Comparison of ENCODE assay signal across 26 mouse cellular contexts in genomic region chr2:33727199-33727598, GRCm38 (mm10).
DNase-seq lines count a peak whose midpoint lies in the region; ATAC-seq and TF ChIP-seq lines count a peak whose summit lies in the region.
"Had no signal": no experiment of that assay in that cellular context is flagged by ENCODE, and none has a peak within 500 bp of the region (broad histone marks: within the 10 kb centered on the region; RNA-seq: fewer than 3 reads in every experiment).

No protein-coding gene starts in this region.

- no peak overlapping the region for H3K4me3 ChIP-seq in heart, embryonic 12.5 days
- H3K4me3 ChIP-seq in liver, embryonic 12.5 days: no peak overlapping the region
- H3K4me3 ChIP-seq in liver, postnatal 0 days (ENCODE audit: low read depth, low read length): no peak overlapping the region
- no peak overlapping the region for H3K4me3 ChIP-seq in limb, embryonic 10.5 days
- H3K4me3 ChIP-seq: erythroblast, embryonic 14.5 days; forebrain, embryonic 13.5 days; heart, embryonic 15.5 days; lung, embryonic 15.5 days; myocyte; neural tube, embryonic 13.5 days had no signal

- H3K4me2 ChIP-seq in heart, embryonic 12.5 days: no peak overlapping the region
- H3K4me2 ChIP-seq in liver, embryonic 12.5 days: no peak overlapping the region
- H3K4me2 ChIP-seq in liver, postnatal 0 days (ENCODE audit: low read depth, low read length): no peak overlapping the region
- H3K4me2 ChIP-seq: forebrain, embryonic 13.5 days; heart, embryonic 15.5 days; lung, embryonic 15.5 days; neural tube, embryonic 13.5 days had no signal

- H3K9ac ChIP-seq in heart, embryonic 12.5 days: no peak overlapping the region
- no peak overlapping the region for H3K9ac ChIP-seq in liver, embryonic 12.5 days
- H3K9ac ChIP-seq in liver, postnatal 0 days (replicated peaks): no peak overlapping the region
- H3K9ac ChIP-seq: forebrain, embryonic 13.5 days; heart, embryonic 15.5 days; liver, embryonic 14.5 days; lung, embryonic 15.5 days; neural tube, embryonic 13.5 days had no signal

- no peak for DNase-seq in heart, adult 9 months (ENCODE audit: low spot score in 2 of 2)
- no peak for DNase-seq in liver, postnatal 0 days
- no peak for DNase-seq in limb, embryonic 10.5 days (ENCODE audit: low spot score)
- no peak for DNase-seq in left cerebral cortex, adult 11 months (ENCODE audit: low spot score)
- no peak for DNase-seq in adrenal gland, postnatal 4 days (ENCODE audit: low spot score in 2 of 2)
- DNase-seq: adrenal gland, postnatal 25 days; B cell, adult 2 months; cerebellum, adult 9-10 months; gastrocnemius, postnatal 10 days; kidney, adult 18-20 months; lung, postnatal 36 days; right cerebral cortex, adult 18-20 months; right cerebral cortex, postnatal 4 days; thymus, postnatal 25 days had no signal

- no peaks in the 10 kb centered on the region for H3K9me3 ChIP-seq in heart, embryonic 12.5 days (replicated peaks)
- H3K9me3 ChIP-seq in liver, embryonic 12.5 days (replicated peaks): no peaks in the 10 kb centered on the region
- H3K9me3 ChIP-seq in liver, postnatal 0 days (ENCODE audit: low read length): no peaks in the 10 kb centered on the region
- no peaks in the 10 kb centered on the region for H3K9me3 ChIP-seq in limb, embryonic 10.5 days (replicated peaks)
- H3K9me3 ChIP-seq: forebrain, embryonic 13.5 days; G1E; heart, embryonic 15.5 days; lung, embryonic 15.5 days; neural tube, embryonic 13.5 days had no signal

- H3K27ac ChIP-seq in heart, embryonic 12.5 days (ENCODE audit: poor library complexity, severe bottlenecking): no peak overlapping the region
- H3K27ac ChIP-seq in liver, embryonic 12.5 days: peak overlapping the region; percentile 8; the same call in 1 of the 2 replicates
- no peak overlapping the region for H3K27ac ChIP-seq in liver, postnatal 0 days (ENCODE audit: low read depth)
- H3K27ac ChIP-seq in limb, embryonic 10.5 days: peak overlapping the region; percentile 65
- H3K27ac ChIP-seq: forebrain, embryonic 13.5 days; heart, embryonic 15.5 days; kidney, postnatal 0 days; liver, embryonic 14.5 days; lung, embryonic 15.5 days; neural tube, embryonic 13.5 days had no signal

- H3K4me1 ChIP-seq in heart, embryonic 12.5 days (replicated peaks): peaks cover 21% of the 10 kb centered on the region
- peaks cover 6% of the 10 kb centered on the region; the same call in 1 of the 2 replicates for H3K4me1 ChIP-seq in liver, embryonic 12.5 days
- no peaks in the 10 kb centered on the region for H3K4me1 ChIP-seq in liver, postnatal 0 days (ENCODE audit: insufficient read depth)
- H3K4me1 ChIP-seq in limb, embryonic 10.5 days: peaks cover 51% of the 10 kb centered on the region
- H3K4me1 ChIP-seq: neural tube, embryonic 13.5 days had no signal

- TF ChIP-seq EP300 in liver, postnatal 0 days (IDR thresholded peaks at IDR 0.05; ENCODE audit: low read depth): no peak

- 10% methylated on average over 3 of the region's 6 CpGs for WGBS in heart, embryonic 12.5 days
- WGBS in liver, embryonic 12.5 days (ENCODE audit: insufficient replicate concordance): 13% methylated on average over 4 of the region's 6 CpGs
- 28% methylated on average over 6 of the region's 6 CpGs for WGBS in liver, postnatal 0 days (ENCODE audit: insufficient replicate concordance)
- 59% methylated on average over 5 of the region's 6 CpGs for WGBS in limb, embryonic 10.5 days

- H3K27me3 ChIP-seq in heart, embryonic 12.5 days (replicated peaks): no peaks in the 10 kb centered on the region
- H3K27me3 ChIP-seq in liver, embryonic 12.5 days (replicated peaks): no peaks in the 10 kb centered on the region
- H3K27me3 ChIP-seq in liver, postnatal 0 days (ENCODE audit: insufficient read depth, low read length): no peaks in the 10 kb centered on the region
- H3K27me3 ChIP-seq in limb, embryonic 10.5 days (ENCODE audit: low read depth, poor library complexity, severe bottlenecking): peaks cover 22% of the 10 kb centered on the region
- H3K27me3 ChIP-seq: forebrain, embryonic 13.5 days; heart, embryonic 15.5 days; lung, embryonic 15.5 days; neural tube, embryonic 13.5 days had no signal

- H3K36me3 ChIP-seq in heart, embryonic 12.5 days: 0 out of 2 replicates have a peak, but pooled peaks cover 2% of the 10 kb centered on the region
- peaks cover 8% of the 10 kb centered on the region; the same call in 1 of the 2 replicates for H3K36me3 ChIP-seq in liver, embryonic 12.5 days
- H3K36me3 ChIP-seq in liver, postnatal 0 days (replicated peaks; ENCODE audit: insufficient read depth, low read length): peaks cover 2% of the 10 kb centered on the region; the same call in 1 of the 2 replicates
- peaks cover 47% of the 10 kb centered on the region for H3K36me3 ChIP-seq in limb, embryonic 10.5 days

- ATAC-seq in heart, embryonic 12.5 days (ENCODE audit: insufficient number of reproducible peaks, low FRiP score): peak; percentile 46; the same call in 1 of the 2 replicates
- ATAC-seq in liver, embryonic 12.5 days: no peak
- no peak; the same call in 1 of the 2 replicates for ATAC-seq in liver, postnatal 0 days
- ATAC-seq: forebrain, embryonic 13.5 days; midbrain, embryonic 16.5 days had no signal

- TF ChIP-seq CTCF in liver, postnatal 0 days (IDR thresholded peaks at IDR 0.05; ENCODE audit: low read depth): no peak

Comparison
In these comparisons a context has a peak if more than half of its experiments do, and no peak if none do; other contexts are left out.
1. H3K27ac ChIP-seq: peak in liver, embryonic 12.5 days (single experiment) and limb, embryonic 10.5 days (single experiment); none in heart, embryonic 12.5 days (single experiment) and liver, postnatal 0 days (single experiment).